Mouse (Mus musculus) limb, embryonic 12.5 days (tissue): ENCODE measurements around the gene Spin4. TPM values are rescaled to one million over a fixed set of nuclear protein-coding genes. Genes with fewer than 3 reads are reported as not detected.

Experiments
- ATAC-seq: fragments of 200-750 bp; cut with Nextera tagmentation; 2 replicates; pipeline ENCODE4 v1.8.0; 2017; ENCODE audit warnings: low read depth, moderate TSS enrichment; ENCODE audit not compliant: insufficient number of reproducible peaks, insufficient read depth, low FRiP score, low TSS enrichment
- H3K27ac ChIP-seq: fragments of 300-500 bp; sonication (generic); 2 replicates; pipeline ENCODE4 v1.5.1; 2016; ENCODE audit warnings: mild to moderate bottlenecking, moderate library complexity
- H3K27me3 ChIP-seq: fragments of 300-500 bp; sonication (generic); 2 replicates; pipeline ENCODE4 v1.6.1; 2016; ENCODE audit warnings: mild to moderate bottlenecking, moderate library complexity
- H3K36me3 ChIP-seq: fragments of 300-500 bp; sonication (generic); 2 replicates; pipeline ENCODE4 v1.6.1; 2016; ENCODE audit warnings: mild to moderate bottlenecking, moderate library complexity
- H3K4me1 ChIP-seq: fragments of 300-500 bp; sonication (generic); replicated peaks from 2 replicates; pipeline ENCODE4 v1.6.1; 2016
- H3K4me2 ChIP-seq: fragments of 300-500 bp; sonication (generic); 2 replicates; pipeline ENCODE4 v1.6.1; 2016; ENCODE audit warnings: mild to moderate bottlenecking, moderate library complexity
- H3K4me3 ChIP-seq: fragments of 300-500 bp; sonication (generic); replicated peaks from 2 replicates; pipeline ENCODE4 v1.5.1; 2016; ENCODE audit warnings: mild to moderate bottlenecking
- H3K9ac ChIP-seq: fragments of 300-500 bp; sonication (generic); replicated peaks from 2 replicates; pipeline ENCODE4 v1.6.1; 2016; ENCODE audit warnings: mild to moderate bottlenecking, moderate library complexity
- H3K9me3 ChIP-seq: fragments of 300-500 bp; sonication (generic); 2 replicates; pipeline ENCODE4 v1.6.1; 2016; ENCODE audit warnings: mild to moderate bottlenecking, moderate library complexity
- WGBS: fragments of 180-500 bp; shearing (Covaris S2); methylation state at CpG from one replicate; pipeline ENCODE4 v1.1.7; 2016; 5-methylcytosine and 5-hydroxymethylcytosine counted together
- polyA plus RNA-seq: library from polyadenylated mRNA; unstranded; fragments of >200 nt; fragmentation: Nextera tagmentation; extraction: Ambion mirVana; gene quantifications from 2 replicates; pipeline ENCODE4 v1.2.1, GENCODE M21; 2016

Gene Spin4
- 10.5 and 10.7 TPM in 2 replicates for polyA plus RNA-seq

DNA sequence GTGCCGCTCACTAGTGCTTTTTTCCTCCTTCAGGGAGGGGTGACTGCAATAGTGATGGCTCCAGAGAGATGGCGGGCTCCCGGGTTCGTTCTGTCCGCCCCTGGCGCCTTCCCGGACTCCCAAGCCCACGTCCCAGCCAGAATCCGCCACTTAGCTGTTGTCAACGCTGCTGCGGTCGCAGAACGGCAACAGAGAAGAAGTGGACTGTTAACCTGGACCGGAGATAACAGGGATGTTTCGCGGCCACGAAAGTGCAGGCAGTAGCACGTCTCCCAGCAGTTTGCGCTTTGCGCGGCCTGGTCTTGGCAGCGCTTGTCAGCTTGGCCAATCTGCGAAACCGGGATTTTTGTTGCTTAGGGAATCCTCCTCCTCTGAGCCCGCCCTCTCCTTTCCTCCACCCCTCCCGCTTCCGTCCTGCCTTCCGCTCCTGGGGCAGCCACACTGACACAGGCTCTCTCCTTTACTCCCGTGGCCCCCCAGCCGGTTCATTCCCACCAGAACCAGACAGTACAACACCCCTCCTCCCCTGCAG, at the start of gene Spin4:
Gene Spin4 (minus strand): TSS at position 322 of the 532 bp plus-strand sequence.
- H3K4me3 ChIP-seq = peak within 1 kb of the TSS; percentile 52

DNA sequence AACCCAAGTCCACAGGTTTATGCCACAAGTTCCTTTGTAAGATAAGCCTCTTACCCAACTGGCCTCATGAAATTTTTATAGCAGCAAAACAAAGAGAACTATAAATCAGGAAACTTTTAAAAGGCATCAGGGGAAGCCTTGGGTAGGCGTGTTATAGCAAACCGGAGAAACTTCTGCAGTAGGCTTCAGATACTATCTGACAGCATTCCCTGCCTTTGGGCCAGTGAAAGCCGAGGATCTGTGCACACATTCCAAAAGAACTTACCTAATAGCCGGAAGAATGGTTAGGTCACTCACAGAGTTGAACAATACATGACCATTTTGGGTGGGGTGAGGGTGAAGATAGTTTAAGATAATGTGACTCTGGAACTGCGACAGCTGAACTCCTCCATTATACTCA, 1.4 kb upstream of the Spin4 start:
- Histone ChIP-seq H3K4me2 (no peak overlapping the region), H3K4me1 (no peaks in the 10 kb centered on the region), H3K36me3 (no peaks in the 10 kb centered on the region), H3K27ac (no peak overlapping the region), H3K4me3 (no peak overlapping the region), H3K27me3 (peaks cover 14% of the 10 kb centered on the region), H3K9me3 (no peaks in the 10 kb centered on the region), H3K9ac (no peak overlapping the region)
- ATAC-seq = no peak
- 59% methylated on average over 5 of the region's 5 CpGs for WGBS

More for the DNA sequence above, at the start of gene Spin4:
- Histone ChIP-seq H3K27me3 (peaks cover 14% of the 10 kb centered on the region), H3K4me2 (peak within 1 kb of the TSS; percentile 57), H3K27ac (peak within 1 kb of the TSS; percentile 94), H3K9ac (peak within 1 kb of the TSS; percentile 59), H3K4me1 (no peaks in the 10 kb centered on the region), H3K36me3 (no peaks in the 10 kb centered on the region), H3K9me3 (no peaks in the 10 kb centered on the region)
- ATAC-seq = peak; percentile 93
- WGBS = 13% methylated on average over 30 of the region's 30 CpGs

DNA sequence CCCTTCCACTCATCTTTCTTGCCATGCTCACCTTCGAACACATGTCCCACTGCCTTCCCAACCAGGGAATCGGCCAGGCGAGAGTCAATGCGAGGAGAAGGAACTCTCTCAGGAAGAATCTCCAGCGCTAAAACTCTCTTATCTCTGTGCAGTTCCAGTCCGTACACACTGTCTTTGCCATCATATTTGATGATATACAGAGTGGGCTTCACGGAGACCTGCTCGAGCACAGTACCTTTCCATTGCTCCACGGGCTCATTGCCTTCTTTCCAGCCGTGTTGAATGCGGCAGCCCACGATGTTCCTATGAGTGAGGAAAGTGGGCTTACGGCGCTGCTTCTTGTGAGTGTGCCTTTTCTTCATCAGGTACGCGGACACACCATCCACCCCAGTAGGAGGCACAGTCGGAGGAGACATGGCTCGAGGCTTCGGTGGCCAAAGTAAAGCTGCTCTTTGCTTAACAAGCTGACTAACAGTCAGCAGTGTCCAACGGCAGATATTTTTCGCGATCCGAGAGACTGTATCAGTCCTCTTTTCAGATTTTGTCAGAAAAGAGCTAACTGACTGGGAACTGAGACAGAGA, 612 bp downstream of the Spin4 start:
- Histone ChIP-seq H3K4me3 (peak overlapping the region; percentile 52), H3K27me3 (peaks cover 14% of the 10 kb centered on the region), H3K9ac (peak overlapping the region; percentile 59), H3K36me3 (no peaks in the 10 kb centered on the region), H3K4me1 (no peaks in the 10 kb centered on the region), H3K4me2 (peak overlapping the region; percentile 57), H3K27ac (peak overlapping the region; percentile 94), H3K9me3 (no peaks in the 10 kb centered on the region)
- ATAC-seq = no peak
- 19% methylated on average over 23 of the region's 23 CpGs for whole genome bisulfite sequencing

DNA sequence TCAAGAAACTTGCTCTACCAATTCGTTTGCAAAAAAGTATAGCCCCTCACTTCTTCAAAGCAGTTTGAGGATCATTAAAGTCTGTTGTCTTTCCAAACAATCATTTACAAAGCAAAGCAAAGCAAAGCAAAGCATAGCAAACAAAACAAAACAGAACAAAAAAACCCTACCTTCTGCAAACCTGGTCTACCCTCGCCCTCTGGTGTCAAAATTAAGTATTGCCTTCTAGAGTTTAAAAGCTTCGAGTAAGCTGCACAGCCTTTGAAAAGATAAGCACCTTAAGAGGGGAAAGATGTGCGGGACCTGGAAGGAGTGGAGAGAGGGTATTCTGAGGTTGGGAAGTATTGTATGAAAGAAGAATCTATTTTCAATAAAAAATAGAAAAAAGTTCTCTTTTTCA, 14.4 kb downstream of the Spin4 start:
- H3K9ac ChIP-seq = no peak overlapping the region
- H3K4me1 ChIP-seq = no peaks in the 10 kb centered on the region
- WGBS = 22% methylated on average over 4 of the region's 4 CpGs
- H3K27me3 ChIP-seq = peaks cover 3% of the 10 kb centered on the region; the same call in 1 of the 2 replicates
- no peaks in the 10 kb centered on the region for H3K36me3 ChIP-seq
- no peak overlapping the region for H3K27ac ChIP-seq
- no peak overlapping the region for H3K4me3 ChIP-seq
- ATAC-seq = no peak
- no peak overlapping the region for H3K4me2 ChIP-seq
- H3K9me3 ChIP-seq = no peaks in the 10 kb centered on the region

DNA sequence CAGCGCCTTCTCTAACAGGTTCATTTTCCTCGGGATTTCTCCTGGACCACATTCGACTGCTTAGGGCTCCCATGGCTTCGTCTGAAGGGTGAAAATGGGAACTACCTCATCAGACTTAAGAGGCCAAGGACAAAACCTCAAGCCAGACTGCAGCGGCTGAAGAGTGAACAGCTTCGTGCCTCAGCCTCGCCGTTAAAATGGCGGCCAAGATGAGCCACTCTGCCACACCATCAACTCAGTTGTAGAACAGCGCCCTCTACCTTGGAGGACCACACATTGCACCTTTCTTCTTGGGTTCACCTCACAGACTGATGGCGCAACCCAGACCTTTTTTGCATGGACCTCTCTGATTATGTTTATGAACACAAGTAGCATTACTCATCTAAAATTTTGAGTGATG, 27.6 kb downstream of the Spin4 start:
- no peaks in the 10 kb centered on the region for H3K4me1 ChIP-seq
- ATAC-seq = no peak
- H3K36me3 ChIP-seq = no peaks in the 10 kb centered on the region
- 95% methylated on average over 11 of the region's 11 CpGs for WGBS
- peaks cover 6% of the 10 kb centered on the region; the same call in 1 of the 2 replicates for H3K27me3 ChIP-seq
- no peak overlapping the region for H3K4me3 ChIP-seq
- H3K27ac ChIP-seq = no peak overlapping the region
- no peak overlapping the region for H3K9ac ChIP-seq
- no peak overlapping the region for H3K4me2 ChIP-seq
- H3K9me3 ChIP-seq = no peaks in the 10 kb centered on the region

DNA sequence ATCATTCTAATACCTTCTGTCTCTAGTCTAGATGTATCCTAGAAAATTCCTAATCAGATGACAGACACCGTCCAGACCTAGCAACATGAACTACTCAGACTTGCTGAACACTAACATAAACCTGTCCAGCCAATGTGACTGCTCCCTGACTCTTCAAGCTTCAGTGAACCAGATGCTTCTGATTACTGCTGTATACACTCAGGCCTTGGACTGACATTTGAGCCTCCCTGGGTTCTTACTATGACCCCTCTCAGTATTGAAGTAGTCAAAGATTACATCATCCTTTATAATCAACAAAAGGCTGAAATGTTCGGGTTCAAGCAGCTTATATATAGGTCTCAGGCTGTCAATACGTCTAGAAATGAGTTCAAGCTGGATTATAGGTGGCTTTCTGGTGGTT, 32.4 kb downstream of the Spin4 start:
- no peak for ATAC-seq
- Histone ChIP-seq H3K4me2 (no peak overlapping the region), H3K36me3 (no peaks in the 10 kb centered on the region), H3K9ac (no peak overlapping the region), H3K4me3 (no peak overlapping the region), H3K4me1 (no peaks in the 10 kb centered on the region), H3K9me3 (no peaks in the 10 kb centered on the region), H3K27ac (no peak overlapping the region), H3K27me3 (peaks cover 24% of the 10 kb centered on the region)
- 37% methylated on average over 3 of the region's 3 CpGs for WGBS

DNA sequence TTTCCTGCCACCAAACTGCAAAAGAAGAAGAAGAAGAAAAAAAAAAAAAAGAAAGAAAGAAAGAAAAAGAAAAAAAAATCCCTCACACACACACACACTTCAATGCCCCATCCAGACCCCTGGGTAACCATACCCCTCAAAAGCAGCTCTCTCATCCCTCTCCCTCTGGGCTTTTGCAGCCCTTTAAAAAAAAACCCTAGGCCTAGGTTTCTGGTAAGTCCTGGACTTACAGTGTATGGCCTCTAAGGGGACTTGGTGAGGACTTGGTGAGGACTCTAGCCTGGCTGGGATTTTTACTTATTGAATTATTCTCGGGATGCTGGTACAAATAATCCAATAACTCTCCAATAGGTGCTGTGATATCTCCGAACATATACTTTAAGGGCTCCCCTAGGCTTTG, 35.6 kb downstream of the Spin4 start:
- H3K27ac ChIP-seq = no peak overlapping the region
- peak overlapping the region; percentile 52; the same call in 1 of the 2 replicates for H3K4me2 ChIP-seq
- H3K4me1 ChIP-seq = no peaks in the 10 kb centered on the region
- H3K27me3 ChIP-seq = peaks cover 27% of the 10 kb centered on the region
- no peaks in the 10 kb centered on the region for H3K9me3 ChIP-seq
- H3K36me3 ChIP-seq = no peaks in the 10 kb centered on the region
- WGBS = 77% methylated on average over 2 of the region's 2 CpGs
- ATAC-seq = no peak
- H3K9ac ChIP-seq = no peak overlapping the region
- no peak overlapping the region for H3K4me3 ChIP-seq

DNA sequence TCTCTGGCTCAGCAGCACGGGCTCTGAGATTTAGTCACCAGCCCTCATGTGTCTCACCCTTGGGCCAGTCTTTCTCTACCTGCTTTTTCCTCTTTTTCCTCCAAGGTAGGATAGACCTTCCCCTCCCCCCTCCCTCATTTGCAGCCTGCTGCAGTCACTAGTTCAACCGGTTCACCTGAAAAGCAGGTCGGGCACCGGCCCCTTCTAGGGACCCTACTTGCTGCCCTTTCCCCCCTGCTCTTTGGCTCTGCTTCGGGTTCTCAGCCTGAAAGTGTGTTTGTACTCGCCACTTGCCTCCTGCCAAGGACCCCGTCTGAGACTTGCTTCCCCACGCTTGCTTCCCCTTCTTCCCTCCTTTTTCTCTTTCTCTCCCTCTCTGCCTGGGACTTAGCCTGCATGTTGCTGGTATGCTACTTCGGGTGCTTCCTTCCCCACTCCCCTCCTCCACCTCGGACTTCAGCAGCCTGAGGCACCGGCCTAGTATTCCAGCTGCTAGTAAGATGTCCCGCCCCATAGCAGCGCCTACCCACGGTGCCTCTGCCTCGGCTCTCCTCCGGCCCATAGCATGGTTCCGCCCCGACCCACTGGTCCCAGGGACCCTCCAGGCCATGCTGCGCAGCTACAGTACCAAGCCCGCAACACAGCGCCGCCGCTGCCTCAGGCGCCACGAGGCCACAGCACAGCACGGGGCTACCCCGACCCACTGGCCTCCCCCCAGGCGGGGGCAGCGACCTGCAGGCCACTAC, 36.2 kb downstream of the Spin4 start:
- WGBS = 18% methylated on average over 29 of the region's 29 CpGs
- peak; percentile 79; the same call in 1 of the 2 replicates for ATAC-seq
- Histone ChIP-seq H3K4me3 (peak overlapping the region; percentile 31), H3K4me1 (no peaks in the 10 kb centered on the region), H3K9ac (peak overlapping the region; percentile 50), H3K27ac (0 out of 2 replicates have a peak overlapping the region, but pooled peaks have one; percentile 50), H3K9me3 (no peaks in the 10 kb centered on the region), H3K27me3 (peaks cover 27% of the 10 kb centered on the region), H3K4me2 (peak overlapping the region; percentile 52), H3K36me3 (no peaks in the 10 kb centered on the region)

Other genes starting within 250 kb of the Spin4 start
- gene Arhgef9, start 170.2 kb upstream of the Spin4 start, polyA plus RNA-seq = 17.0 and 17.1 TPM in 2 replicates